Mouse (Mus musculus): ENCODE measurements around the gene Mad2l2.

DNA sequence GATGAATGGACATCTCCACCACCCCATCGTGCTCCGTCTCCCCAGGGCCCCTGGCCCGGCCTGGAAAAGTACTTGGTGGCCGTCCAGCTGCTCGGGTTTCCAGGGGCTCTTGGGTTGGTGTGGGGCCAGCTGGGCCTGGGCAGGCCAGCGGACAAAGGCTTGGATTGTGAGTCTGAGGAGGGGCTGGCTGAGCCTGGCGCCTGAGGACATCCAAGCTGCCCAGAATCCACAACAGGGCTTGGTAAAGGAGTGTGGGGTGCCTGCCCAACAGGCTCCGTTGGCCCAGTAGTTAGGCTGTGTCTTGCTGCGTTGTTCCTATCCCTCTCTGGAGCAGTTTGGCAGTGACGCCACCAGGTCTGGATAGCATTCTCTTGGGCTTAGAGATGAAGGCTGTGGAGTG is 36.2 kb downstream of the Mad2l2 start:
- TF ChIP-seq POLR2A (IDR thresholded peaks at IDR 0.05; ENCODE audit: low read depth, low read length) (no peak), CTCF (IDR thresholded peaks at IDR 0.05; ENCODE audit: extremely low read depth, insufficient read depth, insufficient read length, insufficient replicate concordance) (no peak)
